Mouse (Mus musculus) heart, embryonic 15.5 days (tissue): Measurements from ENCODE around the gene Ehhadh. TPM values are rescaled to one million over a fixed set of nuclear protein-coding genes. Genes with fewer than 3 reads are reported as not detected.

Source experiments
- ATAC-seq: fragments of 200-750 bp; cut with Nextera tagmentation; replicated peaks from 2 replicates; pipeline ENCODE4 v1.8.0; 2017; ENCODE audit warnings: low read depth, moderate TSS enrichment; ENCODE audit not compliant: insufficient number of reproducible peaks, insufficient read depth, low FRiP score
- H3K27ac ChIP-seq: fragments of 300-500 bp; sonication (generic); 2 replicates; pipeline ENCODE4 v1.5.1; 2015; ENCODE audit warnings: mild to moderate bottlenecking, inconsistent platforms
- H3K27me3 ChIP-seq: fragments of 300-500 bp; sonication (generic); 2 replicates; pipeline ENCODE4 v1.6.1; 2015; ENCODE audit warnings: inconsistent platforms
- H3K36me3 ChIP-seq: fragments of 300-500 bp; sonication (generic); 2 replicates; pipeline ENCODE4 v1.6.1; 2015; ENCODE audit warnings: mild to moderate bottlenecking, inconsistent platforms
- H3K4me1 ChIP-seq: fragments of 300-500 bp; sonication (generic); replicated peaks from 2 replicates; pipeline ENCODE4 v1.6.1; 2015; ENCODE audit warnings: inconsistent platforms
- H3K4me2 ChIP-seq: fragments of 300-500 bp; sonication (generic); 2 replicates; pipeline ENCODE4 v1.6.1; 2015; ENCODE audit warnings: inconsistent platforms, mild to moderate bottlenecking, moderate library complexity
- H3K4me3 ChIP-seq: fragments of 300-500 bp; sonication (generic); 2 replicates; pipeline ENCODE4 v1.5.1; 2015; ENCODE audit warnings: mild to moderate bottlenecking, inconsistent platforms
- H3K9ac ChIP-seq: fragments of 300-500 bp; sonication (generic); 2 replicates; pipeline ENCODE4 v1.6.1; 2015; ENCODE audit warnings: mild to moderate bottlenecking, inconsistent platforms
- H3K9me3 ChIP-seq: fragments of 300-500 bp; sonication (generic); replicated peaks from 2 replicates; pipeline ENCODE4 v1.6.1; 2016; ENCODE audit warnings: inconsistent platforms
- WGBS: fragments of 180-500 bp; shearing (Covaris S2); methylation state at CpG from one replicate; pipeline ENCODE4 v1.1.7; 2015; ENCODE audit warnings: mixed read lengths; 5-methylcytosine and 5-hydroxymethylcytosine counted together
- polyA plus RNA-seq: library from polyadenylated mRNA; unstranded; fragments of >200 nt; fragmentation: Nextera tagmentation; extraction: Ambion mirVana; gene quantifications from 2 replicates; pipeline ENCODE4 v1.2.1, GENCODE M21; 2015

Gene Ehhadh
- 2.4 and 3.1 TPM in 2 replicates for polyA plus RNA-seq

DNA sequence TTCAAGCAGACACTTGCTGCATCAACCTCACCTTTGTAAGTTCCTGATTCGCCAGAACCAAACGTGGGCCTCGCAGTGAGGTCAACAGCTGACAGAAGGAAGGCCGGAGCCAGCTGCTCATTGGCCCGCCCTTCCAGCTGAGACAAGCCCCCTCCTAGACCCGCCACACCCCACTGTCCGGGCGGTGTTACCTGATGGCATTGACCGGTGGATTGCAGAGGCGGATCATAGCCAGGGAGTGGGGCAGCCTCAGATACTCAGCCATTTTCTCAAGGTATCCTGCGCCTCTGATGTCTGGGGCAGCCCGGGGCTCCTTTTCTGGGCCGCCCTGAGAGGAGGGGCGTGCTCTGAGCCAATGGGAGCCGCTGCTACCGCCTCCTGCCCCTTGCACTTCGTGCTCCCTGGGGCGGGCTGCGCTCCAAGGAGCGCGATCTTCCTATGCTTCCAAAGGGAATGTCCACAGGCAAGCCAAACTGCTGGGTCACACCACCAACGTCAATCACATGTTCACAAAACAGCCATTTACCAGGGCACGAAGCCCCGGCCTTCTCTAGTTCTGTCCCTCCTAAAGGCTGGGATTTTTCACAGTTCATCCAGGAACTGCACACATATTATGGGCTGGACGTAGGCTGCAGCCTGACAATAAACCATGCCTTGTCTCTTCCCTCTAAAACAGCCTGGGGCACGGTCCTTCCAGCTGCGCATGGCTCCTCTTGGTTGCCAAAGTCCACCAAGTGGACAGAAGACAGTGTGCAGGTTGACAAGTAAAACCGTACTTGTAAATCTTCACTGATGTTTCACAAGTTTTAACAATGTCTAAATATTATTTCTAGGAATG is at the start of gene Ehhadh:
TSS of gene Ehhadh (minus strand) at position 292 of the 838 bp plus-strand sequence.
- Histone ChIP-seq H3K9ac (peak within 1 kb of the TSS; percentile 61), H3K36me3 (no peaks in the 10 kb centered on the region), H3K27me3 (no peaks in the 10 kb centered on the region), H3K9me3 (no peaks in the 10 kb centered on the region), H3K4me2 (peak within 1 kb of the TSS; percentile 89), H3K27ac (0 out of 2 replicates have a peak within 1 kb of the TSS, but pooled peaks have one; percentile 25), H3K4me3 (peak within 1 kb of the TSS; percentile 69), H3K4me1 (peaks cover 12% of the 10 kb centered on the region)
- 6% methylated on average over 28 of the region's 28 CpGs for WGBS
- peak; percentile 96 for ATAC-seq

DNA sequence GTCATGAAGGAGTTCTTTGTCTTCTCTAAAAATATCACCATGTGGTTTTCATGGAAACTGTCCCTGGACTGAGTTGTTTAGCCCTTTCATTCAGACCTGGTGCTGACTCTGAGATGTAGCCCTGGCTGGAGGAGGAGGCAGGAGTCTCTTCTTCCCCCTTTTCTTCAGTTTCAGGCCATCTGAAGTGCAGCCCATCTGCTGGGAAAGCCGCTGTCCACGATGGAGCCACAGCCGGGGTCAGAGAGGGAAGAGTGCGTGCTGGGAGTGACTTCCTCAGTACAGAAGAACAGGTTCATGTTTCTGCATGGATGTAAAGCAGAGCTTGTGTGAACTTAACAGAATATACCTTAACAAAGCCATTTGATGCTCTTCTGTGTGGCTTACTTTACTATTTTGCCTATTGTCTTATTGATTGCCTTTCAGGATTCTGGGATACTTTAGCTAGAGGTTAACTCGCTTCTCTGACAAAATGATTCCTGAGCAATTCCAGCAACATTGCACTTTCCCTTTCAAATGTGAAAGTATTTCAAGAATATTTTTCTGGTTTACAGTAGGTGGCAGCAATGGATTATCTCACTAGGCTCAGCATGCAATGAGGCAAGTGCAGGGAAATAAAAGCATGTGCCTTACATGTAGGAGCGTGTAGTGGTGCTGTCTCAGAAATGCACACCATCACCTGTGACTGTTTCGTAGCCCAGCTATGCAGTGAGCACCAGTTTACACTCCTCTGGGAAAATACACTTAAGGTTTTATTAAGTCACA is 48.9 kb upstream of the Ehhadh start:
- WGBS, result 43% methylated on average over 7 of the region's 7 CpGs
- ATAC-seq, result peak; percentile 47; the same call in 1 of the 2 replicates
- H3K9ac ChIP-seq, result no peak overlapping the region
- no peaks in the 10 kb centered on the region for H3K9me3 ChIP-seq
- H3K27ac ChIP-seq, result no peak overlapping the region
- H3K27me3 ChIP-seq, result no peaks in the 10 kb centered on the region
- no peaks in the 10 kb centered on the region for H3K36me3 ChIP-seq
- no peaks in the 10 kb centered on the region for H3K4me1 ChIP-seq
- no peak overlapping the region for H3K4me3 ChIP-seq
- no peak overlapping the region for H3K4me2 ChIP-seq

DNA sequence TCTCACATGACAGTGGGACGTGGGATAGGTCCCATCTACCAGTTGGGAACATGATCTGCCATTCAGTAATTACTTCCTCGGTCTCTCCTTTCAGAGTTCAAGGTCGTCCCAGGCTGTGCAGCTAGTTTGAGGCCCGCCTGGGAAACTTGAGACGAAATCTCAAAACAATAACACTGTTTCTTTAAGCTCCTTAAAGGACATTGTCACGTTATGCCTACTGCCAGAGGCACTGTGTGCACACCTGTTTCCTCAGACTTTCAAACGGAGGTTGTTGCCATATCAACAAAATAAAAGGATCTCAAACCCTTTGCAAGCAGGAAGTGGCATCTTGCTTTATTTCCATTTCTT is 48.0 kb upstream of the Ehhadh start:
- no peaks in the 10 kb centered on the region for H3K27me3 ChIP-seq
- H3K9ac ChIP-seq, result no peak overlapping the region
- no peaks in the 10 kb centered on the region for H3K9me3 ChIP-seq
- H3K4me1 ChIP-seq, result no peaks in the 10 kb centered on the region
- no peak for ATAC-seq
- WGBS, result 58% methylated on average over 7 of the region's 7 CpGs
- H3K4me3 ChIP-seq, result no peak overlapping the region
- no peak overlapping the region for H3K27ac ChIP-seq
- no peak overlapping the region for H3K4me2 ChIP-seq
- H3K36me3 ChIP-seq, result no peaks in the 10 kb centered on the region

DNA sequence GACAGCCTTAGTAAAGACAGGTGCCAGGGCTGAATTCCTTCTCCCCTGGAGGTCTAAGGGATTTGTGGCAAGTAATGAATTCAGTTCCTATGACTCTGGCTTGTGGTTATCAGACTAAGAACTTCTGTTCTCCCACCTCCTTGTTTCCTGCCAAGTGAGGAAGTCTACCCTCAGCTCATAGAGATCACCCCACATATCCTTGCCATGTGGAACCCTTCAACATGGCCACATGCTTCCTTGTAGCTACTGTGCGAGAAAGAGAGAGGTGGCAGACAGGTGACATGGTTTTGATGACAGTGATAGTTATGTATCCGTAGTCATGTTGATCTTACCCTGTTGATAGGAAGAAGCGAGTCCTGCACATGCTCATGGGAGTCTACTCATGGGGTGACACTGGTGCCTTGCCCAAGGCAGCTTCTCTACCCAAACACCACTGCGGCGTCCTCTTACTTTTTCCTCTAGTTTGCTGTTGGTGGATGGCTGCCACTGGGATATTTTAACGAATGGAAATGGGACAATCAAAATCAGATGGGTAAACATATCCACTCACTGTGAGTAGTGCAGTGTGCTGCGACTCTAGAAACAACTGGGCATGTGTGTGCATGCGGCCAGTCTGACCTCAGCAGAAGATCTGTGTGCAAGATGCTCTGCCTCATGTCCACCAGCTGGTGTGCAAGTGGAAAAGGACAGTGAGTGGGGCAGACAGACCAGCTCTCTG is 47.4 kb upstream of the Ehhadh start:
- Histone ChIP-seq H3K27ac (no peak overlapping the region), H3K4me3 (no peak overlapping the region), H3K36me3 (no peaks in the 10 kb centered on the region), H3K4me2 (no peak overlapping the region), H3K9me3 (no peaks in the 10 kb centered on the region), H3K9ac (no peak overlapping the region), H3K27me3 (no peaks in the 10 kb centered on the region), H3K4me1 (no peaks in the 10 kb centered on the region)
- WGBS, result 76% methylated on average over 8 of the region's 8 CpGs
- no peak for ATAC-seq

DNA sequence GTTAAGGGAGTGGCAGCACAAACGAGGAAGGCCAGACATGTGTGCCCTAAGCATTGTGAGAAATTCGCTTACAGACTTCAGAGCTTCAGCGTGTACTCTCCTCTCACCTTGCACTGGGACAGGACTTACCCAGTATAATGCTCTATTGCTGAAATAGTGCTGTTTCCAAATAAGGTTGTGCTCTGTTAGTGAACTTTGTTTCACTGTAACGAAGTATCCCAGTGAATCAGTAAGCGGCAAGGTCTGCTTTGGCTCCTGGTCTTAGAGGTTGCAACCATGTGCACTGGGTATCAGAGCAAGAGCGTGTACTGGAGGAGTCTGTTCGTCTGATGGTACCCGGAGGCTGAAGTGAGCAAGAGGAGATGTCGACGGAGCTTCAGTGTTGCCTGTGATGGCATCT is 46.4 kb upstream of the Ehhadh start:
- 77% methylated on average over 10 of the region's 10 CpGs for WGBS

DNA sequence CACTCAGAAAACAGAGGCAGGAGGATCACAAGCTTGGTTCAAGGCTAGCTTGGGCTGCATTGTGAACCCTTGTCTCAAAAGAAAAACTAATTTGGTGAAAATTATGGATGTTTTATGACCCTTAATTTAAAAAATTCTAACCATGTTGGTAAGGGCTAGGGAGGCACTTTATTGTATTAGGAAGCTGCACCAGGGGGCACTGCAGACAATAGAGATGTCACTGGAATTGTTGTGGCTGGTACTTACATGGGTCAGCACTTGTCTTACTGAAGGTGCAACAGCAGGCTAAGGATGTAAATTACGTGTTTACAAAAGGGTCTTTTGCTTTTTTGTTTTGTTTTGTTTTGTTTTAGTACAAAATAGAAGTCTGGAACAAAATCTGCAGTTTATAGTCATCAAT is 45.9 kb upstream of the Ehhadh start:
- Histone ChIP-seq H3K27ac (no peak overlapping the region), H3K9ac (no peak overlapping the region), H3K27me3 (no peaks in the 10 kb centered on the region), H3K9me3 (no peaks in the 10 kb centered on the region), H3K4me2 (no peak overlapping the region), H3K36me3 (no peaks in the 10 kb centered on the region), H3K4me1 (no peaks in the 10 kb centered on the region), H3K4me3 (no peak overlapping the region)
- 61% methylated on average over 1 of the region's 1 CpGs for WGBS
- ATAC-seq, result no peak

More for the DNA sequence above, 46.4 kb upstream of the Ehhadh start:
- no peak overlapping the region for H3K9ac ChIP-seq
- no peaks in the 10 kb centered on the region for H3K36me3 ChIP-seq
- H3K27ac ChIP-seq, result no peak overlapping the region
- H3K4me2 ChIP-seq, result no peak overlapping the region
- no peaks in the 10 kb centered on the region for H3K27me3 ChIP-seq
- H3K9me3 ChIP-seq, result no peaks in the 10 kb centered on the region
- no peak for ATAC-seq
- no peak overlapping the region for H3K4me3 ChIP-seq
- no peaks in the 10 kb centered on the region for H3K4me1 ChIP-seq

DNA sequence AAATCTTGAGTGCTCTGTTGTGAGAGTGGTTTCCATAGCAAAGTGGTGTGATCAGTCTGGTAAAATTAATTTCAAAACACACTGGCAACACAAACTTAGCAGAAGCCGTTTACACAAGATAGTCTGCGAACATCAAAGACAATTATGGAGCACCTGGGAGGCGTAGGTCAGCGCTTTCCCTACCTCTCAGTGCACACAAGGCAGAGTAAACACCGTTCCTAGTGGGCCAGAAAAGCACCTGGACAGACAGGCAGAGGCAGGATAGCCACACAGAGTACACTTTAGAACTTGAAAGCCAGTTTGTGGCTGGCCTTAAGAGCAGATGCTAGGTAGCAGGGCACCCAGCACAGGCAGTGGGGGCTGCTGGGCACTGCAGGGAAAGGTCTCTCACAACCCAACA is 44.2 kb upstream of the Ehhadh start:
- Histone ChIP-seq H3K4me1 (peaks cover 6% of the 10 kb centered on the region), H3K4me3 (no peak overlapping the region), H3K4me2 (no peak overlapping the region), H3K9ac (no peak overlapping the region), H3K27ac (no peak overlapping the region), H3K36me3 (no peaks in the 10 kb centered on the region), H3K27me3 (no peaks in the 10 kb centered on the region), H3K9me3 (no peaks in the 10 kb centered on the region)
- no peak for ATAC-seq
- WGBS, result 76% methylated on average over 5 of the region's 5 CpGs

DNA sequence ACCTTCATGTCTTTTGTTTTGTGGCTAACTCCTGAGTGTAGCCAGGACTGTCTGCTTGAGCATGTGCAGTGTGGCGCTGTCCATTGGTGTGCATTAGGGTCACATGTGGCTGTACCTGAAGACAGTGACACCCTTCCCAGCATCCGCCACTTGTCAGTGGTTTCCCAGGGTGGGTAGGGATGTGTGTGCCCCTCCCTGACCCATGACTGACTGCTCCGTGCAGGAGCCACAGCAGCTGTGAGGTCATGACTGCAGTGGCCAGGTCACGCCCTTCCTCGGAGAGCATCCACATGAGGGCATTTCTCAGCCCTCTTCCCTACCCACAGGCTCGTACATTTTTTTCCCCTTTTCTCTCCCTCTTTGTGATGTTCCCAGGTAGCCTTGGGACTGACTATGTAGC is 43.2 kb upstream of the Ehhadh start:
- Histone ChIP-seq H3K36me3 (no peaks in the 10 kb centered on the region), H3K9ac (no peak overlapping the region), H3K9me3 (no peaks in the 10 kb centered on the region), H3K27ac (no peak overlapping the region), H3K4me3 (no peak overlapping the region), H3K4me1 (peaks cover 6% of the 10 kb centered on the region), H3K4me2 (no peak overlapping the region), H3K27me3 (no peaks in the 10 kb centered on the region)
- ATAC-seq, result no peak
- 68% methylated on average over 6 of the region's 6 CpGs for WGBS

DNA sequence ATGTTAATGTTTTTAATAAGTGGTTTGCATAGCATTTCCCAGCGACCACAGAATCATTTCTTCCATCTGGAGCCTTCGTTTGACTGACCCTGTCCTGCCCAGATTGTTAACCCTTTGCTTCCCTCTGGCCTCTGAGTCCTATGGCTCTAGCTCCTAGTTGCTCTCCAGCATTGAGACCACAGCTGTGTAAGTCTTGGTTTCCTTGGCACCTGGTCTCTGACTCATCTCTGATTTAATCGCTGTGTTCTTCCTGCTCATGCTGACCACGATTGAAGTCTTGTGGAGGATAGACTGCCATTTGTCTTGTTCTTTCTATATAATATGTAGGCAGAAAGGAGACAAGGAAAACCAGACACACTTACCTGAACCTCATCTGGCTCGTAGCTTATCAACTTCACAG is 42.1 kb upstream of the Ehhadh start:
- peaks cover 6% of the 10 kb centered on the region for H3K4me1 ChIP-seq
- no peak overlapping the region for H3K27ac ChIP-seq
- H3K4me2 ChIP-seq, result no peak overlapping the region
- no peaks in the 10 kb centered on the region for H3K36me3 ChIP-seq
- H3K9me3 ChIP-seq, result no peaks in the 10 kb centered on the region
- ATAC-seq, result no peak
- no peak overlapping the region for H3K4me3 ChIP-seq
- WGBS, result 36% methylated on average over 5 of the region's 5 CpGs
- no peak overlapping the region for H3K9ac ChIP-seq
- H3K27me3 ChIP-seq, result no peaks in the 10 kb centered on the region

DNA sequence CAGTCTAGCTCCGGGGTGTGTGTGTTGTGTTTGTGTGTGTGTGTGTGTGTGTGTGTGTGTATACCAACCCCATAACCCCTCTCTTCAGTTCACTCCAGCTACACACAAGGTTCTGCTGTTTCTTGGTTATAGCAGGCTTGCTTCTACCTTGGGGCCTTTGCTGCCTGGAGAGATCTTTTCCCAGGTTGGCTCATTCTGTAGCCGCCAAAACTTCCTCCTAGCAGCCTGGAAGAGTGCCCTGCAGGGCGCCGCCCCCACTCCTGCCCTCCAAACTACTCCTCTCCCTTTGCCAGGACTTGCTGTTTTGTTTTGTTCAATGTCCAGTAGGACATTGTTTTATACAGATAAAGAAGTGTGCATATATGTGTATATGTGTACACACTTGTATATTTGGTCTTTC is 40.0 kb upstream of the Ehhadh start:
- WGBS, result 69% methylated on average over 4 of the region's 4 CpGs
- no peaks in the 10 kb centered on the region for H3K27me3 ChIP-seq
- no peaks in the 10 kb centered on the region for H3K9me3 ChIP-seq
- ATAC-seq, result no peak
- peaks cover 6% of the 10 kb centered on the region for H3K4me1 ChIP-seq
- H3K4me3 ChIP-seq, result no peak overlapping the region
- H3K36me3 ChIP-seq, result no peaks in the 10 kb centered on the region
- no peak overlapping the region for H3K4me2 ChIP-seq
- H3K9ac ChIP-seq, result no peak overlapping the region
- H3K27ac ChIP-seq, result no peak overlapping the region

DNA sequence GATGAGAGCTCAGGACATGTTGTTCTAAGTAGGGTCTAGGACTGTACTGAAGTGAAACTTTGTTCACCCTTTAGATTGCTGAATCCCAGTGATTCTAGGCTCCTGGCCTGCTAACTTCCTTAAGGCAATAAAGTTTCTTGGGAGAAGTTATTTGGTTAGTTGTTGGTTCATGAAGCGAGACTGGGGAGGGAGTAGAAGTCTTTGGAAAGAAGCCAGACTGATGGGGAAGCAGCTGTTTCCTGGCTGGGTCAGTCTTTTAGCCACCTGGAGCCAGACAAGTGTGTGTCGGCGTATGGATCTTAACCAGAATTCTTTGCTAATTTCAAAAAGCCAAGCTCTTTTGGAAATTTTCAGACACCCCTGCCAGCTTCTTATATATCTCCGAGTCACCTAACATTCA is 39.5 kb upstream of the Ehhadh start:
- Histone ChIP-seq H3K9ac (no peak overlapping the region), H3K4me2 (no peak overlapping the region), H3K4me1 (peaks cover 6% of the 10 kb centered on the region), H3K36me3 (no peaks in the 10 kb centered on the region), H3K27me3 (no peaks in the 10 kb centered on the region), H3K4me3 (no peak overlapping the region), H3K9me3 (no peaks in the 10 kb centered on the region), H3K27ac (no peak overlapping the region)
- 61% methylated on average over 4 of the region's 4 CpGs for WGBS
- no peak for ATAC-seq
